Mouse (Mus musculus) left cerebral cortex, postnatal 36 days (tissue): Measurements from ENCODE around the gene Ppp1r26. TPM values are rescaled to one million over a fixed set of nuclear protein-coding genes. Genes with fewer than 3 reads are reported as not detected.

Experiments
- DNase-seq, 2 experiments: peaks; one replicate each; pipeline ENCODE4 v3.0.0; 2021 to 2022; ENCODE audit warnings: low spot score in 2 of 2, mixed read lengths in 1 of 2
- intact Hi-C: fragments of 180-260 bp; cut with DNase I; formaldehyde crosslinking; loops from one replicate; pipeline ENCODE4 v1.15.1; 2025
- total RNA-seq, 2 experiments: library from RNA; stranded (reverse); gene quantifications; 2 replicates each; pipeline ENCODE4 v1.2.3; 2021

Ppp1r26 gene
- total RNA-seq, 2 experiments from 2014 or later: 26.8 to 30.3 TPM

DNA sequence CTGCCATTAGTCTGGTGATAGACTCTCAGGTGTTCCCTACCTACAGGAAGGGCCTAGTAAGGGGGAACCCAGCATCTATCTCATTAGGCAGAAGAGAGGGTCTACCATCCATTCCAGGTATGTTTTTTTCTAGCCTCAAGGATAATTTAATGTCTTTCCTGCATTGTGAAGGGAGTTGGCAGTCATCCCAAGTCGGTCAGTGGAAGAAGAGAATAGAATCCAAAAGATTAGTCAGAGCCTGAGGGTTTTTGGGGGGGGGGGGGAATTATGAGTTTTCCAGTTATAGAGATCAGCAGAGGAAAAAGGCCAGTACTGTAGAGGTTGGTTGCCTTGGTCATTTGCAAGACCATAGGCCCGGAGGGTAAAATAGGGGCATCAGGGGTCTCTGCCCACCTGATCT, 47.9 kb downstream of the Ppp1r26 start:
- intact Hi-C loops: no loop called here
- no peak for DNase-seq

DNA sequence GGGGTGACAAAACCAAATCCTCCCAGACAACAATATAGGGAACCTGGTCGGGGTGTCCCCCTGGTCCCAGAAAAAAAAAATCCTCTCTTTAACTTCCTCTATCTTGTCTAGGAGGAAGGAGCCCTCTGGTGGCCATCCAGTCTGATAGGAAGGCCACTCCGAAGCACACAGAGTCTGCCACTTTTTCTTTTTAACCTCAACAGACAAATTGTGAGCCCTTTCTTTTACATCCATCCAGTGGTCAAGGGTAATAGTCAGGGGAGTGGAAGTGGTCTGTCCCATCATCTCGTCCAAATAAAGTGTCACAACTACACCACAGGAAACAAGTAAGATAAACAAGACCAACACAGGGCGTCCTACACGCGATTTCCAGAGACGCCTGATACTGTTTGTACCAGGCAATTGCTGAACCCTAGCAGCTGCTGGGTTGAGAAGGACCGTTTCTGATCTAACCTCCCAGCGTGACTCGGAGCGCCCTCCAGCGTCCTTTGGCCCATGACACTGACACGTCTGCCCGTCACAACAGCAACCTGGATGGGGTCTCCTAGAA, 48.7 kb downstream of the Ppp1r26 start:
- no peak for DNase-seq
- intact Hi-C loops: no loop called here

DNA sequence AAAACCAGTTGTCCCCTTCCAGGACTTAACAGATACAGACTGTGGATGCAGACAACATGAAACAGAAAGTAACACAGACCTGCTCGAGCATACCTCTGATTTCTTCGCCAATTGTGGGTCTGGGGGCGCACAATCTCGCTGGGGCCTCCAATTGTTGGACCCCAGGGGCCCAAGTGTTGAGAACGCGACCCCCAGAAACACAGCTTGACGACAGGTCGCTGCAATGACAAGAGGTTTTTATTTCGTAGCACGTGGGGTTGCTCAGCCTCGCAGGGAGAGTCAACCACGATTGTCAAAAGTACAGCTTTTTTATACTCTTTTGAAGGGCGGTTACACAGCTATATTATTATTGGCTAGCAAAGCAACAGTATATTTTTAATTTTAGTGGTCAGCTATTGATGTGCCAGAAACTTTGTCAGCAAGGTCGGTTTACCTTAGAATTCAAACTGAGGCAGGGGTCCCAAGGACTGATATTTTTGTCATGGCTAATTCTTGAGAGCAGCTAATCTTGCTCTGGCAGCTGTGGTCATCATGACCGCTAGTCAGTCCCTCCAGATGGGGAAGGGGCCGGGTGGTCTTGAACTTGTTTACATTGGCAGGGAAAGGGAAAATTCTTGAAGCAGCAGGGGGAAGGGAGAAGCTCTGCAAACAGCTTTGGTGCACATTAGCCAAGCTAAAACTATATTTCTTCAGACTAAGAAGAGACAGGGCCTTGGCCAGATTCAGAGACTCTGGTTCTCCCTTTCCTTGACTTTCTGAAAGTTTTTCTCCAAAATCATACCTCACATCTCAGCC, 49.4 kb downstream of the Ppp1r26 start:
- no peak for DNase-seq
- intact Hi-C loops: no loop called here

DNA sequence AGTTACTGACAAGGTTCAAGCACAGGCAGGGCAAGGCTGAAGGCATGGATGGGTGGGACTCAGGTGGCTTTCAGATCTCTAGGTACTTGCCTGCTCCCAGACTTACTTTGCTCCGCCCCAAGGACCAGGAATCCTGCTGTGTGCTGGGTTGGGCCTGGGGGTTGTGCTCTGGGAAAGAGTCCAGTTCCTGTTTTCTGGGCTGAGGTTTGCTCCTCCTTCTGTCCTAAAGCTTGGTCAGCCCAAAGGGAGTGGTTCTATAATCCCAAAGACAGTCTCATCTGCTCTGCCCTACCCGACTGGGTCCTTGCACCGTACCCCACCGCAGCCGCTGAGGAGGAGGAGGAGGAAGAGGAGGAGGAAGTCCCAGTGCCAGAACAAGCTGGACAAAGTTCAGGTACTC, 50.1 kb downstream of the Ppp1r26 start, which contains the start of gene Gbgt1:
TSS of gene Gbgt1 (plus strand) at position 221 of the 400 bp plus-strand sequence.
- intact Hi-C loops: no loop called here

DNA sequence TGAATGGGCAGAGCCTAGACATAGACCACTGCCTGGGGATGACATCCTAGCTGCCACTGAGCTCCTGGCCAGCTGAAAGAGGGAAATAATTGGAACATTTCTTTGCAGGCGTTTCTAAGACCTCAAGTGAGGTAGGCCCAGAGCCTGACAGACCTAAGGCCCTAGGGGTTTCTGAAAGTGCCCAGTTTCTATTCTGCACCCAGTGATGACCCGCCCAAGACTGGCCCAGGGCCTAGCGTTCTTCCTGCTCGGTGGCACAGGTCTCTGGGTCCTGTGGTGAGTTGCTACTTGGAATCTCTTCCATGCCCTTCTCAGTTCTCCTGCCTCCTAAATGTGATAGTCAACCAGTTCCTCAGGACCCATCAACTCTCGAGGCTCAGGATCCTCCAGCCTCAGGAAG, 51.0 kb downstream of the Ppp1r26 start:
- DNase-seq: no peak

More for the DNA sequence above, 50.1 kb downstream of the Ppp1r26 start, which contains the start of gene Gbgt1:
- DNase-seq: no peak

DNA sequence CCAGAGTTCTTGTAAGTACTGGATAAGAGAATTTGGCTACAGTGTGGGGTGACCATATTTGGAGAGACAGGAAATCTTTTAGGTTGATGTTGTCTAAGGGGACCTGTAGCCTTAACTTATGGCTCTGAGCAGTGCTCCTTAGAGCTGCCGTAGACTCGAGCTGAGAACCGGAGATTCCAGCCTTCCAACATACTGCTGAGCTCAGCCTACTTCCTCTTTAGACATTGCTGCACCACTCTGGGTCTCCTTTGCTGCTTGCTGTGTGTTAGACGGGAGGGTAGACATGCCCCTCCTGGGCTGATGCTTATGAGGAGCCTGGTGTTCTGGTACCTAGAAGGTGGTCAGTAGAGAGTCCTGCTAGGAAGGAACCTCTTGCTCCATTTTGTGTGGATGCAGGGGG, 51.8 kb downstream of the Ppp1r26 start:
- intact Hi-C loops: no loop called here

More for the DNA sequence above, 51.0 kb downstream of the Ppp1r26 start:
- intact Hi-C loops: no loop called here

DNA sequence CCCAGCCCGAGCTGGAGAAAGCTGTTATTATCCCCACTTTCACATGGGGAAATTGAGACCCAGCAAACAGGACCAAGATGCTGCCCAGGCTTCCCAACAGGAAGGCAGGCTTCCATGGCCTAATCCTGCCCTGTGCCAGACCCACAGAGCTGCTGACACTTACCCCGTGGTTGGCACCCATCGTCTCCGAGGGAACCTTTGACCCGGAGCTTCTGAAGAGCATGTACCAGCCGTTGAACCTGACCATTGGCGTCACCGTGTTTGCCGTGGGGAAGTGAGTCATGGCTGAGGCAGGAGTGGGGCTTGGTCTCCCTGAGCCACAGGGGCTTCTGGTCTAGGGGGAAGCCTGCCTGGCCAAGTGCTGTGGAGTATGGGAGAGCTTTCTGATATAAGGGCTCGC, 56.4 kb downstream of the Ppp1r26 start:
- intact Hi-C loops: no loop called here
- no peak for DNase-seq

More for the DNA sequence above, 51.8 kb downstream of the Ppp1r26 start:
- DNase-seq: no peak

DNA sequence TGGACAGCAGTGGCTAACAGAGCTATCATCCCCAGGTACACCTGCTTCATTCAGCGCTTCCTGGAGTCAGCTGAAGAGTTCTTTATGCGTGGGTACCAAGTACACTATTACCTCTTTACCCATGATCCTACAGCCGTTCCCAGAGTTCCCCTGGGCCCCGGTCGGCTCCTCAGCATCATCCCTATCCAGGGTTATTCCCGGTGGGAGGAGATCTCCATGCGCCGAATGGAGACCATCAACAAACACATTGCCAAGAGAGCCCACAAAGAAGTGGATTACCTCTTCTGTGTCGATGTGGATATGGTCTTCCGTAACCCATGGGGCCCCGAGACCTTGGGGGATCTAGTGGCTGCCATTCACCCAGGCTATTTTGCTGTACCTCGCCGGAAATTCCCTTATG, 58.1 kb downstream of the Ppp1r26 start:
- intact Hi-C loops: no loop called here
- no peak for DNase-seq

Other genes with a start within 250 kb of the Ppp1r26 start
- 1 to 10 TPM; 4.0 to 5.1 TPM for gene 1700007K13Rik, start 19.5 kb downstream of the Ppp1r26 start, total RNA-seq
- gene Mrps2, start 21.3 kb downstream of the Ppp1r26 start, total RNA-seq: 10 to 100 TPM; 35.4 to 39.0 TPM
- 1 to 10 TPM; 1.6 to 3.3 TPM for gene Gbgt1, start 50.1 kb downstream of the Ppp1r26 start, total RNA-seq
- gene Gm10134, start 59.3 kb downstream of the Ppp1r26 start, total RNA-seq: 1 to 10 TPM; 1.7 TPM
- gene Ralgds, start 66.3 kb downstream of the Ppp1r26 start, total RNA-seq: 10 to 100 TPM; 82.7 to 82.8 TPM
- gene Cel, start 116.6 kb downstream of the Ppp1r26 start, total RNA-seq: not detected
- 10 to 100 TPM; 17.9 to 18.6 TPM for gene Gtf3c5, start 137.0 kb downstream of the Ppp1r26 start, total RNA-seq
- gene Gfi1b, start 175.2 kb downstream of the Ppp1r26 start, total RNA-seq: not detected
- gene Tsc1, start 194.4 kb downstream of the Ppp1r26 start, total RNA-seq: 10 to 100 TPM; 48.4 to 60.7 TPM